Mouse (Mus musculus) limb, embryonic 11.5 days (tissue): ENCODE measurements around the gene Guk1. TPM values are rescaled to one million over a fixed set of nuclear protein-coding genes. Genes with fewer than 3 reads are reported as not detected.

ENCODE experiments used
- ATAC-seq: fragments of 200-750 bp; cut with Nextera tagmentation; 2 replicates; pipeline ENCODE4 v1.8.0; 2017; ENCODE audit warnings: low read depth; ENCODE audit not compliant: insufficient number of reproducible peaks, low FRiP score, low TSS enrichment
- DNase-seq: peaks from one replicate; pipeline ENCODE4 v3.0.0-alpha.2; 2015; ENCODE audit warnings: low spot score
- H3K27ac ChIP-seq: fragments of 300-500 bp; sonication (generic); replicated peaks from 2 replicates; pipeline ENCODE4 v1.5.1; 2014; ENCODE audit warnings: low read depth, mild to moderate bottlenecking, low read length
- H3K27me3 ChIP-seq: fragments of 300-500 bp; sonication (generic); 2 replicates; pipeline ENCODE4 v1.6.1; 2014; ENCODE audit warnings: mild to moderate bottlenecking, low read length, mixed read lengths; ENCODE audit not compliant: control insufficient read depth, insufficient read depth
- H3K36me3 ChIP-seq: fragments of 300-500 bp; sonication (generic); 2 replicates; pipeline ENCODE4 v1.6.1; 2014; ENCODE audit warnings: mild to moderate bottlenecking, low read length, moderate library complexity, mixed read lengths; ENCODE audit not compliant: control insufficient read depth, insufficient read depth
- H3K4me1 ChIP-seq: fragments of 300-500 bp; sonication (generic); 2 replicates; pipeline ENCODE4 v1.6.1; 2014; ENCODE audit warnings: low read length, mixed read lengths; ENCODE audit not compliant: control insufficient read depth, insufficient read depth
- H3K4me2 ChIP-seq: fragments of 300-500 bp; sonication (generic); 2 replicates; pipeline ENCODE4 v1.6.1; 2014; ENCODE audit warnings: low read depth, mild to moderate bottlenecking, moderate library complexity; ENCODE audit not compliant: severe bottlenecking
- H3K4me3 ChIP-seq: fragments of 300-500 bp; sonication (generic); 2 replicates; pipeline ENCODE4 v1.5.1; 2014; ENCODE audit warnings: low read depth, low read length
- H3K9ac ChIP-seq: fragments of 300-500 bp; sonication (generic); 2 replicates; pipeline ENCODE4 v1.6.1; 2014; ENCODE audit warnings: mild to moderate bottlenecking, low read length
- H3K9me3 ChIP-seq: fragments of 300-500 bp; sonication (generic); 2 replicates; pipeline ENCODE4 v1.6.1; 2016; ENCODE audit warnings: low read length; ENCODE audit not compliant: control insufficient read depth
- WGBS: fragments of 180-500 bp; shearing (Covaris S2); extraction: QIAGEN DNeasy Blood & Tissue Kit; methylation state at CpG from one replicate; pipeline ENCODE4 v1.1.7; 2014; 5-methylcytosine and 5-hydroxymethylcytosine counted together
- polyA plus RNA-seq: library from polyadenylated mRNA; unstranded; fragments of >200 nt; fragmentation: Nextera tagmentation; extraction: Ambion mirVana; gene quantifications from 2 replicates; pipeline ENCODE4 v1.2.1, GENCODE M21; 2014

Guk1 gene
- polyA plus RNA-seq, result 136 and 149 TPM in 2 replicates

- Histone ChIP-seq H3K27me3 (no peaks in the 10 kb centered on the region), H3K4me1 (peaks cover 3% of the 10 kb centered on the region; the same call in 1 of the 2 replicates), H3K27ac (peak within 1 kb of the TSS; percentile 60; the same call in 1 of the 2 replicates), H3K9ac (peak within 1 kb of the TSS; percentile 58), H3K4me3 (peak within 1 kb of the TSS; percentile 58), H3K9me3 (no peaks in the 10 kb centered on the region), H3K4me2 (peak within 1 kb of the TSS; percentile 64), H3K36me3 (no peaks in the 10 kb centered on the region)
- DNase-seq (no peak), ATAC-seq (peak; percentile 31)
- 5% methylated on average over 16 of the region's 16 CpGs for WGBS
Measured at GRCm38 (mm10) chr11:59192059-59192386, at the start of gene Guk1. Guk1 (minus strand) TSS chr11:59192212.

- 80% methylated on average over 4 of the region's 4 CpGs for WGBS
- H3K27me3 ChIP-seq, result peaks cover 5% of the 10 kb centered on the region
- ATAC-seq, result no peak
Measured at GRCm38 (mm10) chr11:59239796-59240195, 47.8 kb upstream of the Guk1 start.

GRCm38 (mm10) chr11:59239428-59239785 lies 47.4 kb upstream of the Guk1 start:
- DNase-seq (no peak), ATAC-seq (peak; percentile 29; the same call in 1 of the 2 replicates)
- H3K27ac ChIP-seq, result no peak overlapping the region
- no peak overlapping the region for H3K4me2 ChIP-seq
- H3K36me3 ChIP-seq, result no peaks in the 10 kb centered on the region
- peaks cover 9% of the 10 kb centered on the region for H3K4me1 ChIP-seq
- H3K9me3 ChIP-seq, result no peaks in the 10 kb centered on the region
- WGBS, result 27% methylated on average over 4 of the region's 4 CpGs
- no peak overlapping the region for H3K4me3 ChIP-seq
- H3K9ac ChIP-seq, result no peak overlapping the region
- H3K27me3 ChIP-seq, result peaks cover 5% of the 10 kb centered on the region

More at GRCm38 (mm10) chr11:59239796-59240195, 47.8 kb upstream of the Guk1 start:
- Histone ChIP-seq H3K36me3 (no peaks in the 10 kb centered on the region), H3K27ac (no peak overlapping the region), H3K4me1 (peaks cover 9% of the 10 kb centered on the region), H3K4me3 (no peak overlapping the region), H3K4me2 (no peak overlapping the region), H3K9ac (no peak overlapping the region), H3K9me3 (no peaks in the 10 kb centered on the region)
- no peak for DNase-seq

GRCm38 (mm10) chr11:59238525-59239427 lies 46.8 kb upstream of the Guk1 start:
- Histone ChIP-seq H3K27ac (no peak overlapping the region), H3K9ac (no peak overlapping the region; the same call in 1 of the 2 replicates), H3K36me3 (no peaks in the 10 kb centered on the region), H3K4me3 (no peak overlapping the region), H3K4me1 (peaks cover 9% of the 10 kb centered on the region), H3K27me3 (peaks cover 5% of the 10 kb centered on the region), H3K4me2 (no peak overlapping the region), H3K9me3 (no peaks in the 10 kb centered on the region)
- ATAC-seq (peak; percentile 67), DNase-seq (peak; percentile 78)
- WGBS, result 1% methylated on average over 14 of the region's 15 CpGs

- no peaks in the 10 kb centered on the region for H3K36me3 ChIP-seq
- H3K4me1 ChIP-seq, result peaks cover 6% of the 10 kb centered on the region; the same call in 1 of the 2 replicates
- H3K4me3 ChIP-seq, result no peak overlapping the region
- H3K27ac ChIP-seq, result no peak overlapping the region
- H3K27me3 ChIP-seq, result no peaks in the 10 kb centered on the region
- 57% methylated on average over 2 of the region's 2 CpGs for WGBS
- ATAC-seq (no peak), DNase-seq (no peak)
- H3K9me3 ChIP-seq, result no peaks in the 10 kb centered on the region
- H3K4me2 ChIP-seq, result no peak overlapping the region
- no peak overlapping the region for H3K9ac ChIP-seq
Measured at GRCm38 (mm10) chr11:59232797-59233196, 40.8 kb upstream of the Guk1 start.

GRCm38 (mm10) chr11:59230144-59230760 lies 38.2 kb upstream of the Guk1 start:
- Histone ChIP-seq H3K4me2 (no peak overlapping the region), H3K27me3 (no peaks in the 10 kb centered on the region), H3K4me1 (peaks cover 17% of the 10 kb centered on the region), H3K27ac (no peak overlapping the region), H3K4me3 (no peak overlapping the region), H3K9ac (no peak overlapping the region), H3K9me3 (no peaks in the 10 kb centered on the region), H3K36me3 (no peaks in the 10 kb centered on the region)
- 9% methylated on average over 7 of the region's 7 CpGs for WGBS
- DNase-seq (peak; percentile 80), ATAC-seq (no peak)

- DNase-seq (peak; percentile 97), ATAC-seq (peak; percentile 91)
- no peaks in the 10 kb centered on the region for H3K27me3 ChIP-seq
- H3K9me3 ChIP-seq, result no peaks in the 10 kb centered on the region
- H3K36me3 ChIP-seq, result no peaks in the 10 kb centered on the region
- H3K4me1 ChIP-seq, result peaks cover 20% of the 10 kb centered on the region
- H3K9ac ChIP-seq, result peak within 1 kb of the TSS; percentile 85
- WGBS, result 5% methylated on average over 58 of the region's 59 CpGs
- peak within 1 kb of the TSS; percentile 68 for H3K4me3 ChIP-seq
- peak within 1 kb of the TSS; percentile 85 for H3K27ac ChIP-seq
- peak within 1 kb of the TSS; percentile 73 for H3K4me2 ChIP-seq
Measured at GRCm38 (mm10) chr11:59228122-59228953, 36.3 kb upstream of the Guk1 start, which contains the start of gene Arf1. Arf1 (minus strand) TSS chr11:59228270.

GRCm38 (mm10) chr11:59227604-59228121 lies 35.7 kb upstream of the Guk1 start:
- peak overlapping the region; percentile 85 for H3K9ac ChIP-seq
- under 1% methylated on average over 43 of the region's 51 CpGs for WGBS
- H3K27me3 ChIP-seq, result no peaks in the 10 kb centered on the region
- H3K4me3 ChIP-seq, result peak overlapping the region; percentile 68
- peak overlapping the region; percentile 73 for H3K4me2 ChIP-seq
- peaks cover 20% of the 10 kb centered on the region for H3K4me1 ChIP-seq
- no peak for DNase-seq
- H3K36me3 ChIP-seq, result no peaks in the 10 kb centered on the region
- no peaks in the 10 kb centered on the region for H3K9me3 ChIP-seq
- H3K27ac ChIP-seq, result peak overlapping the region; percentile 85
- ATAC-seq, result peak; percentile 81
